Mouse (Mus musculus): ENCODE results near the gene Slfn2. TPM values are rescaled to one million over a fixed set of nuclear protein-coding genes. Genes with fewer than 3 reads are reported as not detected.

Gene Slfn2
- 6.3 TPM for polyA plus RNA-seq (2015; fragmentation: Illumina TruSeq; extraction: RNeasy Lipid Tissue Mini Kit (QIAGEN cat#74804); ENCODE audit: insufficient read depth, low read depth, low replicate concordance)

GRCm38 (mm10) chr11:83064946-83065345 lies at the start of gene Slfn2:
Gene Slfn2, plus strand, starts transcription at chr11:83065112.

GRCm38 (mm10) chr11:83020621-83021020 lies 44.3 kb upstream of the Slfn2 start, which contains the start of gene Slfn8:
Gene Slfn8, minus strand, starts transcription at chr11:83020810.

DNA sequence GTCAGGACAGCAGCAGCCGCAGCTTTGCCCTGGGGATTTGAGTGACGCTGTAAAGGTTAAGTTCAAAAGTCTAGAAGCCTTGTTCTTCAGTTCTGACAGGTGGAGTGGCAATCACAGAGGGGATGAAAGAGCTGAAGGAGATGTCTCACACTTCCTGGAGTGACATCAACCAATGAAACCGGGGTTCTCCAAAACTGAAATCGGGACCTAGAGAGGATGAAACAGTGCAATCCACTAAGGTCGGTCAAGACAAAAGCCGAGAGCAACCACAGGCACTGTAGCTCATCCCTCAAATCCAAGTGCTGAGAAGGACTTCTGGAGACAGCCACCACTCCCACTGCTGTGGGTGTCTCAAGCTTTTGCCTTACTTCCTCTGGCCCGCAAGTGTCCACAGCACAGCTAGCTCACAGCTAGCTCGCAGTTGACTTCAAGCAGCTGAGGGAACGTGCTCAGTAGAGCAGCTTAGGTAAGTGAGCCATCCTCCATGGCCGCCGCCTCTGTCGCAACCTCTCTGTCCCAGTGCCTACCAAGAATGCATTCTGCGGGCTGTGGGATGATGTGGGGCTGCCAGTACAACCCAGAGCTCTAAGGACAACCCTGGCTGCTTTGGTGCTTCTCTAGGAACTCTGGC lies 51.8 kb downstream of the Slfn2 start, which contains the start of gene Slfn1:
Gene Slfn1, plus strand, starts transcription at position 253 of the 631 bp plus-strand sequence.

Other genes starting within 250 kb of the Slfn2 start
- 3.0 TPM for gene Rffl, start 193.9 kb upstream of the Slfn2 start, polyA plus RNA-seq (2015; fragmentation: Illumina TruSeq; extraction: RNeasy Lipid Tissue Mini Kit (QIAGEN cat#74804); ENCODE audit: insufficient read depth, low read depth, low replicate concordance)
- 3.5 TPM for gene Rad51d, start 174.5 kb upstream of the Slfn2 start, polyA plus RNA-seq (2015; fragmentation: Illumina TruSeq; extraction: RNeasy Lipid Tissue Mini Kit (QIAGEN cat#74804); ENCODE audit: insufficient read depth, low read depth, low replicate concordance)
- not detected for gene Fndc8, start 173.0 kb upstream of the Slfn2 start, polyA plus RNA-seq (2015; fragmentation: Illumina TruSeq; extraction: RNeasy Lipid Tissue Mini Kit (QIAGEN cat#74804); ENCODE audit: insufficient read depth, low read depth, low replicate concordance)
- gene Nle1, start 156.7 kb upstream of the Slfn2 start, polyA plus RNA-seq (2015; fragmentation: Illumina TruSeq; extraction: RNeasy Lipid Tissue Mini Kit (QIAGEN cat#74804); ENCODE audit: insufficient read depth, low read depth, low replicate concordance), result 17.3 TPM
- gene Unc45b, start 154.6 kb upstream of the Slfn2 start, polyA plus RNA-seq (2015; fragmentation: Illumina TruSeq; extraction: RNeasy Lipid Tissue Mini Kit (QIAGEN cat#74804); ENCODE audit: insufficient read depth, low read depth, low replicate concordance), result 11.1 TPM
- gene Slfn5, start 113.8 kb upstream of the Slfn2 start, polyA plus RNA-seq (2015; fragmentation: Illumina TruSeq; extraction: RNeasy Lipid Tissue Mini Kit (QIAGEN cat#74804); ENCODE audit: insufficient read depth, low read depth, low replicate concordance), result 18.1 TPM
- 0.41 TPM for gene Slfn9, start 73.3 kb upstream of the Slfn2 start, polyA plus RNA-seq (2015; fragmentation: Illumina TruSeq; extraction: RNeasy Lipid Tissue Mini Kit (QIAGEN cat#74804); ENCODE audit: insufficient read depth, low read depth, low replicate concordance)
- 0.81 TPM for gene Slfn8, start 44.3 kb upstream of the Slfn2 start, polyA plus RNA-seq (2015; fragmentation: Illumina TruSeq; extraction: RNeasy Lipid Tissue Mini Kit (QIAGEN cat#74804); ENCODE audit: insufficient read depth, low read depth, low replicate concordance)
- gene Slfn1, start 51.7 kb downstream of the Slfn2 start, polyA plus RNA-seq (2015; fragmentation: Illumina TruSeq; extraction: RNeasy Lipid Tissue Mini Kit (QIAGEN cat#74804); ENCODE audit: insufficient read depth, low read depth, low replicate concordance), result not detected
- not detected for gene Slfn4, start 110.1 kb downstream of the Slfn2 start, polyA plus RNA-seq (2015; fragmentation: Illumina TruSeq; extraction: RNeasy Lipid Tissue Mini Kit (QIAGEN cat#74804); ENCODE audit: insufficient read depth, low read depth, low replicate concordance)
- 3.0 TPM for gene Slfn3, start 126.2 kb downstream of the Slfn2 start, polyA plus RNA-seq (2015; fragmentation: Illumina TruSeq; extraction: RNeasy Lipid Tissue Mini Kit (QIAGEN cat#74804); ENCODE audit: insufficient read depth, low read depth, low replicate concordance)
- gene Slfn14, start 221.6 kb downstream of the Slfn2 start, polyA plus RNA-seq (2015; fragmentation: Illumina TruSeq; extraction: RNeasy Lipid Tissue Mini Kit (QIAGEN cat#74804); ENCODE audit: insufficient read depth, low read depth, low replicate concordance), result not detected
- gene Ap2b1, start 233.9 kb downstream of the Slfn2 start, polyA plus RNA-seq (2015; fragmentation: Illumina TruSeq; extraction: RNeasy Lipid Tissue Mini Kit (QIAGEN cat#74804); ENCODE audit: insufficient read depth, low read depth, low replicate concordance), result 10.7 TPM
- 2.0 TPM for gene Pex12, start 237.5 kb downstream of the Slfn2 start, polyA plus RNA-seq (2015; fragmentation: Illumina TruSeq; extraction: RNeasy Lipid Tissue Mini Kit (QIAGEN cat#74804); ENCODE audit: insufficient read depth, low read depth, low replicate concordance)

Data from pancreas, adult 10 weeks (tissue).